Mouse (Mus musculus): ENCODE measurements around the gene Dclk2. TPM values are rescaled to one million over a fixed set of nuclear protein-coding genes. Genes with fewer than 3 reads are reported as not detected.

The Dclk2 gene
- 14.1 and 18.0 TPM in 2 replicates for polyA plus RNA-seq (2015; fragmentation: Nextera tagmentation; extraction: Ambion mirVana)

- Histone ChIP-seq H3K9me3 (no peaks in the 10 kb centered on the region), H3K36me3 (0 out of 2 replicates have a peak, but pooled peaks cover 4% of the 10 kb centered on the region), H3K27me3 (peaks cover 15% of the 10 kb centered on the region), H3K4me1 (peaks cover 19% of the 10 kb centered on the region), H3K4me3 (peak within 1 kb of the TSS; percentile 83), H3K4me2 (peak within 1 kb of the TSS; percentile 97), H3K9ac (peak within 1 kb of the TSS; percentile 86), H3K27ac (peak within 1 kb of the TSS; percentile 39; the same call in 1 of the 2 replicates)
- ATAC-seq (ENCODE audit: insufficient number of reproducible peaks, insufficient read depth, low FRiP score, low TSS enrichment, low read depth), result peak; percentile 83
- under 1% methylated on average over 90 of the region's 91 CpGs for WGBS
These were observed at the start of gene Dclk2 for GRCm38 (mm10) chr3:86920343-86921083. Dclk2 (minus strand) TSS chr3:86920852.

- no peaks in the 10 kb centered on the region for H3K9me3 ChIP-seq
- no peaks in the 10 kb centered on the region for H3K4me1 ChIP-seq
- H3K27ac ChIP-seq, result no peak overlapping the region
- no peak overlapping the region for H3K9ac ChIP-seq
- no peak overlapping the region for H3K4me3 ChIP-seq
- no peak for ATAC-seq (ENCODE audit: insufficient number of reproducible peaks, insufficient read depth, low FRiP score, low TSS enrichment, low read depth)
- no peaks in the 10 kb centered on the region for H3K36me3 ChIP-seq
- WGBS, result 81% methylated on average over 17 of the region's 17 CpGs
- H3K4me2 ChIP-seq, result no peak overlapping the region
- H3K27me3 ChIP-seq, result no peaks in the 10 kb centered on the region
These were observed 42.2 kb upstream of the Dclk2 start for GRCm38 (mm10) chr3:86962665-86963435.

- no peak overlapping the region for H3K9ac ChIP-seq
- H3K27me3 ChIP-seq, result no peaks in the 10 kb centered on the region
- H3K4me2 ChIP-seq, result no peak overlapping the region
- H3K4me3 ChIP-seq, result no peak overlapping the region
- H3K4me1 ChIP-seq, result no peaks in the 10 kb centered on the region
- no peak overlapping the region for H3K27ac ChIP-seq
- H3K9me3 ChIP-seq, result no peaks in the 10 kb centered on the region
- no peak for ATAC-seq (ENCODE audit: insufficient number of reproducible peaks, insufficient read depth, low FRiP score, low TSS enrichment, low read depth)
- 91% methylated on average over 2 of the region's 2 CpGs for WGBS
- no peaks in the 10 kb centered on the region for H3K36me3 ChIP-seq
These were observed 40.7 kb upstream of the Dclk2 start for GRCm38 (mm10) chr3:86961395-86961669.

- no peaks in the 10 kb centered on the region for H3K36me3 ChIP-seq
- no peaks in the 10 kb centered on the region for H3K27me3 ChIP-seq
- H3K27ac ChIP-seq, result no peak overlapping the region
- H3K4me2 ChIP-seq, result no peak overlapping the region
- ATAC-seq (ENCODE audit: insufficient number of reproducible peaks, insufficient read depth, low FRiP score, low TSS enrichment, low read depth), result no peak
- H3K9me3 ChIP-seq, result no peaks in the 10 kb centered on the region
- no peak overlapping the region for H3K9ac ChIP-seq
- no peaks in the 10 kb centered on the region for H3K4me1 ChIP-seq
- 85% methylated on average over 17 of the region's 17 CpGs for WGBS
- no peak overlapping the region for H3K4me3 ChIP-seq
These were observed 40.2 kb upstream of the Dclk2 start for GRCm38 (mm10) chr3:86960656-86961394.

- Histone ChIP-seq H3K27me3 (no peaks in the 10 kb centered on the region), H3K4me1 (no peaks in the 10 kb centered on the region), H3K4me3 (no peak overlapping the region), H3K27ac (no peak overlapping the region), H3K9me3 (no peaks in the 10 kb centered on the region), H3K9ac (no peak overlapping the region), H3K4me2 (no peak overlapping the region), H3K36me3 (no peaks in the 10 kb centered on the region)
- no peak for ATAC-seq (ENCODE audit: insufficient number of reproducible peaks, insufficient read depth, low FRiP score, low TSS enrichment, low read depth)
- 87% methylated on average over 7 of the region's 7 CpGs for WGBS
These were observed 38.4 kb upstream of the Dclk2 start for GRCm38 (mm10) chr3:86959088-86959487.

- 15% methylated on average over 4 of the region's 4 CpGs for WGBS
- H3K4me3 ChIP-seq, result no peak overlapping the region
- no peaks in the 10 kb centered on the region for H3K4me1 ChIP-seq
- H3K36me3 ChIP-seq, result no peaks in the 10 kb centered on the region
- no peak overlapping the region for H3K27ac ChIP-seq
- no peaks in the 10 kb centered on the region for H3K27me3 ChIP-seq
- no peak overlapping the region for H3K9ac ChIP-seq
- 0 out of 2 replicates have a peak, but pooled peaks cover 6% of the 10 kb centered on the region for H3K9me3 ChIP-seq
- no peak overlapping the region for H3K4me2 ChIP-seq
- no peak for ATAC-seq (ENCODE audit: insufficient number of reproducible peaks, insufficient read depth, low FRiP score, low TSS enrichment, low read depth)
These were observed 34.7 kb upstream of the Dclk2 start for GRCm38 (mm10) chr3:86955376-86955775.

- Histone ChIP-seq H3K27me3 (no peaks in the 10 kb centered on the region), H3K36me3 (no peaks in the 10 kb centered on the region), H3K9ac (no peak overlapping the region), H3K27ac (no peak overlapping the region), H3K4me3 (no peak overlapping the region), H3K4me1 (no peaks in the 10 kb centered on the region), H3K4me2 (no peak overlapping the region), H3K9me3 (0 out of 2 replicates have a peak, but pooled peaks cover 6% of the 10 kb centered on the region)
- WGBS, result 33% methylated on average over 1 of the region's 1 CpGs
- ATAC-seq (ENCODE audit: insufficient number of reproducible peaks, insufficient read depth, low FRiP score, low TSS enrichment, low read depth), result no peak
These were observed 33.9 kb upstream of the Dclk2 start for GRCm38 (mm10) chr3:86954521-86954920.

GRCm38 (mm10) chr3:86953819-86954218 lies 33.2 kb upstream of the Dclk2 start:
- Histone ChIP-seq H3K9me3 (0 out of 2 replicates have a peak, but pooled peaks cover 6% of the 10 kb centered on the region), H3K4me3 (no peak overlapping the region), H3K27me3 (no peaks in the 10 kb centered on the region), H3K9ac (no peak overlapping the region), H3K27ac (no peak overlapping the region), H3K4me1 (no peaks in the 10 kb centered on the region), H3K4me2 (no peak overlapping the region), H3K36me3 (no peaks in the 10 kb centered on the region)
- 86% methylated on average over 4 of the region's 4 CpGs for WGBS
- ATAC-seq (ENCODE audit: insufficient number of reproducible peaks, insufficient read depth, low FRiP score, low TSS enrichment, low read depth), result no peak

- Histone ChIP-seq H3K4me2 (no peak overlapping the region), H3K4me3 (no peak overlapping the region), H3K27me3 (no peaks in the 10 kb centered on the region), H3K9me3 (0 out of 2 replicates have a peak, but pooled peaks cover 6% of the 10 kb centered on the region), H3K27ac (no peak overlapping the region), H3K9ac (no peak overlapping the region), H3K36me3 (no peaks in the 10 kb centered on the region), H3K4me1 (no peaks in the 10 kb centered on the region)
- WGBS, result 42% methylated on average over 2 of the region's 2 CpGs
- no peak for ATAC-seq (ENCODE audit: insufficient number of reproducible peaks, insufficient read depth, low FRiP score, low TSS enrichment, low read depth)
These were observed 30.0 kb upstream of the Dclk2 start for GRCm38 (mm10) chr3:86950652-86951051.

- WGBS, result 23% methylated on average over 2 of the region's 2 CpGs
- Histone ChIP-seq H3K9ac (no peak overlapping the region), H3K4me3 (no peak overlapping the region), H3K9me3 (no peaks in the 10 kb centered on the region), H3K27ac (no peak overlapping the region), H3K27me3 (no peaks in the 10 kb centered on the region), H3K36me3 (no peaks in the 10 kb centered on the region), H3K4me1 (no peaks in the 10 kb centered on the region), H3K4me2 (no peak overlapping the region)
- no peak for ATAC-seq (ENCODE audit: insufficient number of reproducible peaks, insufficient read depth, low FRiP score, low TSS enrichment, low read depth)
These were observed 15.7 kb upstream of the Dclk2 start for GRCm38 (mm10) chr3:86936254-86936836.

GRCm38 (mm10) chr3:86933446-86933845 lies 12.8 kb upstream of the Dclk2 start:
- H3K9ac ChIP-seq, result no peak overlapping the region
- no peaks in the 10 kb centered on the region for H3K27me3 ChIP-seq
- no peaks in the 10 kb centered on the region for H3K9me3 ChIP-seq
- 85% methylated on average over 7 of the region's 7 CpGs for whole genome bisulfite sequencing
- no peaks in the 10 kb centered on the region for H3K36me3 ChIP-seq
- H3K4me3 ChIP-seq, result no peak overlapping the region
- H3K27ac ChIP-seq, result no peak overlapping the region
- H3K4me2 ChIP-seq, result no peak overlapping the region
- ATAC-seq (ENCODE audit: insufficient number of reproducible peaks, insufficient read depth, low FRiP score, low TSS enrichment, low read depth), result no peak
- H3K4me1 ChIP-seq, result no peaks in the 10 kb centered on the region

Data from embryonic facial prominence, embryonic 13.5 days (tissue).